Mouse (Mus musculus): ENCODE results near the gene Oas3. TPM values are rescaled to one million over a fixed set of nuclear protein-coding genes. Genes with fewer than 3 reads are reported as not detected.

Oas3 gene
- total RNA-seq, 2 experiments from 2014 or later: not detected

DNA sequence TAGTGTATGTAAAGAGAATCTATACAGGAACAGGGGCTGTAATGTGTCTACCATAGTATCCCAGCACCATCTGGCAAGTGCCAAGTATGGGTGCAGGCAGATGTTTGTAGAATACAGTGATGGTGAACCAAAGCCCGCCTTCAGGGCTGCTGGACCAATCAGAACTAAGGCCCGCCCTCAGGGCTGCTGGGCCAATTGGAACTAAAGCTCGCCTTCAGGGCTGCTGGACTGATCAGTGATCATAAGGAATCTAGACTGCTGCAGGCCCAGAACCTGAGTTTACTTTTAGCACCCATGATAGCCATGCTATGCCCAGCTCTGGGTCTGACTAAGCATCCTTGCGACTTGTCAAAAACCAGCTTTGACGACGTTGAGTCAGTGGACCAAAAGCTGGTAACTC lies 15.6 kb downstream of the Oas3 start:
- intact Hi-C loops (cut with DNase I): no loop called here
- DNase-seq: no peak

DNA sequence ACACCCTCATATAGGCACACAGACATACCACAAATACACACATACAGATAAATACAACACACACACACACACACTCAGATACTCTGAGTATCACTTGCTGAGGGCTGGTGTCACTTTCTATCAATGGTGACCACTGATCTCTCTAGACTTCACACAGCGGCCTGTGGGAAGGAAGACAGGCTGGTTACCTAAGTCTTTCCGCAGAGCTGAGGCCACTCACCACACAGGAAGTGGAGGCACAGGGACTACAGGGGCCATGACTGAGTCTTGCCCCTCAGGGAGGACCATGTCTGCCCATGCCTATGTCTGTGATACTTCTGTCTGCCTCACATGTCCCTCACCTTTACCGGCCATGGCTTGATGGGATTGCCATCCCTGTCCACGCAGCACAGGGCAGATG lies 23.2 kb downstream of the Oas3 start:
- intact Hi-C loops (cut with DNase I): no loop called here

DNA sequence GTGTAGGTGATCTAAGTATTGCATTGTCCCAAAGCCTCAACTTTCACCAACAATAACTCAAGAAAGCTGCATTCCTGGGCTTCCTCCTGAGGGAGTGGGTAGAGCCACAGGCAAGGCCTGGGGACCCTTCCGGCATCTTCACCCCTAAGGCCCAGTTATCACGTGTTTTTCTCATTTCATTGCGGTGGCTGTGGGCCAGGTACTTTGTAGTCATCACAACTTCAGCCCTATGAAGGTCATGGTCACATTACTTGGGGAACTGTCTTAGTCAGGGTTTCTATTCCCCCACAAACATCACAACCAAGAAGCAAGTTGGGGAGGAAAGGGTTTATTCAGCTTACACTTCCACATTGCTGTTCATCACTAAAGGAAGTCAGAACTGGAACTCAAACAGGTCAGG lies 24.7 kb downstream of the Oas3 start:
- no peak for DNase-seq
- intact Hi-C loops (cut with DNase I): no loop called here

More for the DNA sequence above, 23.2 kb downstream of the Oas3 start:
- DNase-seq: no peak

DNA sequence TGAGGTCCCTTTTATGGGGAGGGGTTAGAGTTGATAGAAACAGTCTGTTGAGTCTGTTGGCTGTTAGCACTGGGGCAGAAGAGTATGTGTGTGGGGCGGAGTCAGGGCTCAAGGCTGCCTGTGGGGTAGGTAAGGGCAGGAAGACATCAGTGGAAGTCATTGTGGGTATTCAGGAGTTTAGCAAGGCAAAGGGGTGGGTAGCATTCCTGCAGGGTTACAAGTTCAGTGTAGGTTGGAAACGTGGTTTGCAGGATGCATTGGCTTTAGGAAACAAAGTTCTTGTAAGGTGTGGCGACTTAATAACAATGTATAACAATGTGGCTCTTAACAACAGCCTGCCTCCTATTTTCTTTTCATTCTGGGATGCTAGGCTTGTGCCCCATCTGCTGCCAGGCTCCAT lies 26.3 kb downstream of the Oas3 start:
- no peak for DNase-seq
- intact Hi-C loops (cut with DNase I): no loop called here

DNA sequence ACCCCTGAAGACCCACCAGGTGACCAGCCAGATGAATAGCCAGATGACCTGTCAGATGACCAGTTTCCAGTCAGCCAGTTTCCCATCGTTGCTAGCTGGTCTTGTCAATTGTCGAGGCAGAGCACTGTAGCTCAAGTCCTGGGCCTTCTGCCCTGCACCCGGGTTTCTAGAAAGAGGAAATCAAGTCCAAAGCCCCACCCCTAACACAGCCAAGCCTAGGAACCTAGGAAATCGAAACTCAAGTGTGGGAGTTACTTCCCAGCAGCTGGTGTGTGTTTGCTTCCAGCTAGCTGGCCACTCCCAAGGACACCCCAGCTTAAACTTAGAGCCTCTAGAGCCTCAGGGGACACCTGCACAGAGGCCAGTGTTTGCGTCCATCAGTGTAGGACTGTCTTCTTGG lies 27.8 kb downstream of the Oas3 start, which contains the start of gene Oas2:
Gene Oas2, minus strand, starts transcription at position 166 of the 400 bp plus-strand sequence.
- DNase-seq: no peak
- intact Hi-C loops (cut with DNase I): no loop called here

DNA sequence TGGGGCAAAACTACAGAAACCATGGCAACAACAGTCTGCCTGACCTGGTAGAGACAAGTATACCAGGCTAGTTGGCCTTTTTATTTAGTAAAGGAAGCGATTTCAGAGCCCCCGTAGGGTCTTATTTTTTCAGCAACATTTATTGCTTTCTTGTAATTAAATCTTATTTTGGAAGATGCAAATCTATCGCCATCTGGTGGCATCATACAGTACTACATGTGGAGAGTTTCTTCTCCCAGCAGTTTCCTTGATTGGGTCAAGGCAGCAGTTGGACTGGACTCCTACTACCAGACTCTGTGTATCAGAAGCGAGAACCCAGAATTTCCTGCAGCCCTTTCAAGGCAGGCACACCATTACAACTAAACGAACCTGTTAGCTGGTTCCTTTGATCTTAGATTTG lies 31.0 kb downstream of the Oas3 start:
- no peak for DNase-seq
- intact Hi-C loops (cut with DNase I): no loop called here

DNA sequence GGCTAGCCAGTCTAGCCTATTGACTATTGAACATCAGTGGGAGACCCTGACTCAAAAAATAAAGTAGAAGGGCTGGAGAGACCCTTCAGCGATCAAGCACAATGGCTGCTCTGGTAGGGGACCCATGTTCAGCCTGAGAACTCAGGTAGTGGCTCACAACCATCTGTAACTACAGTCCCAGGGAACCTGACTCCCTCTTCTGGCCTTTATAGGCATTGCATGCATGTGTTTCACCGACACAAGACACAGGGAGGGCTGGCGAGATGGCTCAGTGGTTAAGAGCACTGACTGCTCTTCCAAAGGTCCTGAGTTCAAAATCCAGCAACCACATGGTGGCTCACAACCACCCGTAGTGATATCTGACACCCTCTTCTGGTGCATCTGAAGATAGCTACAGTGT lies 35.3 kb downstream of the Oas3 start:
- intact Hi-C loops (cut with DNase I): no loop called here
- DNase-seq: no peak

DNA sequence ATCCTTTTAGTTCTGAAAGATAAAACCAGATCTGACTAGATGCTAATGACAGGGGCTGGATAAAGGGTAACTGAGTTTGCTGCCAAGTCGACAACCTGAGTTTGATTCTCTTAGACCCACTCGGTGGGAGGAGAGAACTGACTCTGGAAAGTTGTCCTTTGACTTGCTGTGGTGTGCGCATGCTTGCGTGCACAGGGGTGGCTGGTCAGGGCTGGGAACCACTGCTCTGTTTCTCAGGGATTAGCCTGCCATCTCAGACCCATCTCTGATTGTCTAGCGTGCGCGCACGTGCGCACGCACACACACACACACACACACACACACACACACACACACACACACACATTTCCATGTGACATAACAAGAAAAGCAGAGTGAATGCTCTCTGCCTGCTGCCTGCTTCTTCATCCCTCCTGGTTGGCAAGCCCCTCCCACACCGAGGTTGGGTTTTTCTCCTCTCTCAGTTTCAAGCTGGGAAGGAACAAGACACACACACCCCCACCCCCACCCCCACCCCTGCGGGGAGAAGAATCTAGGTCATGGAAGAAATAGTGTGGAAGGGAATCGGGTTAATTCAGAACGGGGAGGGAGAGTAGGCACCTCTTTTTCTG lies 43.0 kb downstream of the Oas3 start:
- intact Hi-C loops (cut with DNase I): no loop called here
- DNase-seq: no peak

DNA sequence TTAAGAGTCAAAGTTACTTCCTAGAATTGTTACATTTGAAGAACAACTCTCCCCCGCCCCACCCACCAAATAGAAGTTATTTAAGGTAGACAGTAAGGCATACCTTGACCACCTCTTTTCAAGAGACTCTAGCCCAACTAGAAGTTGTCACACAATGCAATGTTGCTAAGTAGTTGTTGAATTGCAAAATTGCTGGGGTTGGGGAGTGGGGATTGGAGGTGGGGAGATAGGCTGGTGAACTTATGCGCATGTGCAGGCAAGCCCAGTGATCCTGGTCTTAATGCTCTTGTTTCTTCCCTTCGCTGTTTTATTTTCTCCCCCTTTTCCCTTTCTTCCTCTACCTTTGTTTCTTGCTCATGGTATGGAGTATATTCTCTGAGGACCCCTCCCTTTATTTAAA lies 43.8 kb downstream of the Oas3 start:
- DNase-seq: no peak
- intact Hi-C loops (cut with DNase I): no loop called here

DNA sequence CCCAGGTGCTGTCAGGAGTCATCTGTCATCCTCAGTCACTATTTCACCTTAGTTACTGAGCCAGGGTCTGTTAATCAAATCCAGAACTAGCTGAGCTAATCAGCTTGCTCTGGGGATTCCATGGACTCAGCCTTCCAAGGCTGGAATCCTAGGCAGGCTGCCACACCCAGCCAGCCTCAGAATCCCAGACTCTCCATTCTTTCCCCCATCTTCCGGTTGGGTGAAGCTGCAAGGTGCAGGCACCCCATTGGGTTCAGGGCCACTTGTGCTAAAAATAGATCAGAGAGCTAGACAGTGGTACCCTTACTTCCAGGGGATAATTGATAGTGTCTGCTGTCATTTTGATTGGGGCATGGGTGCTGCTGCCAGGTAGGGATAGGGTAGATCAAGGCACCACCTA lies 44.7 kb downstream of the Oas3 start:
- intact Hi-C loops (cut with DNase I): no loop called here

DNA sequence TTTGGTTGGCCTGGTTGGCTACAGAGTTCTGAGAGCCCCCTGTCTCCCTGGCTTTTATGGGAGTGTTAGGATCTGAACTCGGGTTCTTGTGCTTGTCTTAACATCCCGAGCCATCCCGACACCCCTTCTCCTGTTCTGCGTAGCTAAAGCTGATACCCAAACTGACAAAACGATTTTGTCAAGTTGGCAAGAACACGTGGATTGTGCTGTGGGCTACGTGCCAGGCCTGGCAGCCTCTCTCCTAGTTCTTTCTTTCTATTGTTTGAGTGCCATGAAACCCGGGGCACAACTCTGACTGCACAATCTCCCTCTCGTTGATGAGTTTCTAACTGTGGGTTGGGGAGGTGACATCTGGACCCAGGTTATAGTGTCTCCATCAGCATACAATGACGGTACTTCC lies 48.1 kb downstream of the Oas3 start:
- intact Hi-C loops (cut with DNase I): no loop called here
- no peak for DNase-seq

More for the DNA sequence above, 44.7 kb downstream of the Oas3 start:
- no peak for DNase-seq

DNA sequence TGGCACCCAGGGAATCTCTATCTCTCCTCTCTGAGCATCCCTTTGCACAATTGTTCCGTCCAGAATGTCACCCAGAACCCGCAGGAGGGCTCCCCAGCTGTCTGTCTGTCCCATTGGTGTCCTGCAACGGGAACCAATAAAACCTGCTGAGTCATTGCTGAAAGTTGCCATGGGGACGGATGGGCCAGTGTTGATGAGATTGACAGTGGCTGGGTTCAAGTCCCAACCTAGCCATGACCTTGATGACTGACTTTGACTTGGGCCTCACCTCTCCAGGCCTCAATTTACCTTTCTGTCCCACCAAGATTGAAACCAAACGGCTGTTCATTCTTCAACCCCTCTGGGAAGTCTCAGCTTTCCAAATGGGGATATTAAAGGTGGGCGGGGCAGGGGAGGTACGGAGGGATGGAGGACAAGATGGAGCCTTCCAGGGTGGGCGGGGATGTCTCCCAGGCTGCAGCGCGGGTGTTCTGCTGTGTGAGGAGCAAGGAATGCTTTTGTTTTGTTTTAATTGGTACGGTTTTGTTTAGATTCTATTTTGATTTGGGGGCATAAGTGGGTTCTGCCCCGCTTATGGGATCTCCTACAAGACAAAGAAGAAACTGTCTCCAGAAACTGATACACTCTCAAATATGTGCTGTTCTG lies 51.5 kb downstream of the Oas3 start:
- no peak for DNase-seq

DNA sequence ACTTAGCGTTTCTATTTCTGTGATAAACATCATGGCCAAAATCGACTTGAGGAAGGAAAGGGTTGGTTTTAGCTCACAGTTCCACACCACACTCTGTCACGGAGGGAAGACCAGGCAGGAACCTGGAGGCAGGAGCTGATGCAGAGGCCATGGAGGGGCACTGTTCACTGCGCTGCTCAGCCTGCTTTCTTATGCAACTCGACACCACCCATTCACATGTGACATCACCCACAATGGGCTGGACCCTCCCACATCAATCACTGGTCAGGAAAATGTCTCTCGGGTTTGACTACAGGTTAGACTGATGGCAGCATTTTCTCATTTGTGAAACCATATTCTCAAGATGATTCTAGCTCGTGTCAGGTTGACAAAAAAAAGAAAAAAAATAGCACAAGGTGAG lies 56.5 kb downstream of the Oas3 start:
- intact Hi-C loops (cut with DNase I): no loop called here
- no peak for DNase-seq

More for the DNA sequence above, 51.5 kb downstream of the Oas3 start:
- intact Hi-C loops (cut with DNase I): no loop called here

DNA sequence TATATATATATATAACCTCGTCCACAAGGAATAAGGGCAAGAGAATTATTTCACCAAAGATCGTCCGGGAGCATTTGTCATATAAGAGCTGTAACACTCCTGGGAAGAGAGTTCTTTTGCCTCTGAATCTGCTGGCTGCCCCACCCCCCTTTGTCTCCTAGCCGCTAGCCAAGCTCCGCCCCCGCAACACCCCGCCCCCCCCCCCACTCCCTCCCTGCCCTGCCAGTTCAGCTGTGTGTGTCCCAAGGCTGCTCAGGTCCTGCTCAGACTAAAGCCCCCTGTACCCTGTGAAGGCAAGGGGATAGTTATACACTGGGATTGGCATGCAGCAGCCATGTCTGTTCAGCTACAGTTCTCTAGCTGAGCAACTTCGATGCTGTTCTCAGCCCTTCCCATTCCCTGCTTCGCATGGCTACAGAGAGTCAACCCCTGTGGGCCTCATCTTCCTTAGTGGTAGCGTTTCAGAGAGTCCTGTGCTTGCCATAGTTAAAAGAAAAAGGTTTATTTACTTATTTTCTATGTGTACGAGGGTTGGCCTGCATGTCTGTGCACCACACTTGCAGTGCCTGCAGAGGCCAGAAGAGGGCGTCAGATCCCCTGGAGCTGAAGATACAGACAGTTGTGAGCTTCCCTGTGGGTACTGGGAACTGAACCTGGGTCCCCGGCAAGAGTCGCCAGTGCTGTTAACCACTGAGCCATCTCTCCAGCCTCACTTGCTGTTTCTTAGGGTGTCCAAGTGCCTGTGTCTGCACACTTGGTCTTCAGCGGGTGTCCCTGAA lies 58.7 kb downstream of the Oas3 start:
- DNase-seq: no peak
- intact Hi-C loops (cut with DNase I): no loop called here

DNA sequence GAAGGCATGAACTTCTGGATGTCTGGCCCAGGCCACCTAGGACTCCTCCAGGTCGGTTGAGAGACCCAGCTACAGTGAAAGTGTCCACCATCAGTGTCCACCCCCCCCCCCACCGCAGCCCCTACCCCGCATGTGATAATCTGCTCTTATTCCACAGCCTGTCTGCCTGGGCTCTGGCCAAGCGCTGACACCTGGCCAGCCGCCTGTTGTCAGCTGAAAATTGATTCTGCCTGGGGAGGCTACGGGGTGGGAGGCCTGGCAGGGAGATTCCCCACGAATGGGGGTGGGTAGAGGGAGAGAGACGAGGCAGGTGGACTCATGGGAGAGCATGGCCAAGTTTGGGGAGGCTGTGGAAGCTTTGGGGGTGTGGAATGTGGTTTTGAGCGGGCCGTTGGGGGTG lies 60.3 kb downstream of the Oas3 start:
- DNase-seq: no peak
- intact Hi-C loops (cut with DNase I): no loop called here

DNA sequence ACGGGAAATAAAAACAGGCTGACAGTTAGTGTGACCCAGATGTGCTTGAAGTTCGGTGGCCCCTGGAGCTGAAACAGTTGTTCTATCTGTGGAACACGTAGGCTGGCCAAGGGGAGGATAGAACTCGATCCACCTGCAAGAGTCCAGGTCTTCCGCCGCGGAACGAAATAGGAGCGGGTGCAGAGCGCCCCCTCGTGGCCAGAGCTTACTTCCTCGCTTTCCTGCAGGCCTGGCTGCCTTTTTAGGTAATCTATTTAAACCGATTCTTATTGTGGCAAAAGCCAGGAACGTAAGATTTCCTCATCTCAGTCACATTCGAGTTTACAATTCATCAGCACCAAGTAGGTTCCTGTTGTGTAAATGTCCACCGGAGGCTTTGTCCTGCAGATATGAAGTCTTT lies 63.1 kb downstream of the Oas3 start:
- intact Hi-C loops (cut with DNase I): no loop called here
- peak; percentile 26 to 36 for DNase-seq

DNA sequence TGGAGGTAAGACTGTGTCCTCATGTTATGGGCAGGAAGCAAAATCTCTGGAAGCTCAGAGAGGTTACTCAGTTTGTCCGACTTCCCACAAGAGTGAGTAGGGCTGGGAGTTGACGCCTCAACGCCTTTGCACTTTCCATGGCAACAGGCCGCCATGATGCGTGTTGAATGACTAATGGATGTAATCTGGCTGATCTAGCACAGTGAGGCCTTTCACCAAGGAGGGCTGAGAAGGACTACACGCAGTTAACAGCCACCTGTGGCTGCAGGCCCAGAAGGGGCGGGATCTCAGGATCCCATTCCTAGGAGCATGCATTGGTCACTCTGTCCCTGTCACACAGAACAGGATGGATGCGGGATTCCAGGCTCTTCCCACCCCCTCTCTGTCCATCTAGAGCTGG lies 64.7 kb downstream of the Oas3 start:
- intact Hi-C loops (cut with DNase I): no loop called here
- DNase-seq: no peak

DNA sequence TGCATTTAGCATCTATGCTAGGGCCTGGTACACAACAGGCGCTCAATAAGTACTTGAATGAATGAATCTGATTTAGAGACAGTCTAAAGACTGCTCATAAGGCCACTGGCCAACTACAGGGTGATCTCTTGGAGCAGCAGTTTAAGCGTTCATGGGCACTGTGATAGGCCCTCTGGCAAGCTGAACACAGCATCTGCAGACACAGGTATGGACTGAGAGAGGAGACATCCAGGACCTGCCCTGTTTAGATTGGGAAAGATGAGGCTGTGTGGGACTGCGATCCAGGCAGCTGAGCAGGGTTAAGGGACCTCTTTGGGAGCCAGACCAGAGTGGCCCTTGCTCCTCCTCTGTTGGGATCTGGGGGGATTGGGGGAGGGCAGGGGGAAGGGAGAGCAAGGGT lies 65.6 kb downstream of the Oas3 start, which contains the start of gene Dtx1:
Gene Dtx1, minus strand, starts transcription at position 101 of the 400 bp plus-strand sequence.
- DNase-seq: no peak
- intact Hi-C loops (cut with DNase I): no loop called here

DNA sequence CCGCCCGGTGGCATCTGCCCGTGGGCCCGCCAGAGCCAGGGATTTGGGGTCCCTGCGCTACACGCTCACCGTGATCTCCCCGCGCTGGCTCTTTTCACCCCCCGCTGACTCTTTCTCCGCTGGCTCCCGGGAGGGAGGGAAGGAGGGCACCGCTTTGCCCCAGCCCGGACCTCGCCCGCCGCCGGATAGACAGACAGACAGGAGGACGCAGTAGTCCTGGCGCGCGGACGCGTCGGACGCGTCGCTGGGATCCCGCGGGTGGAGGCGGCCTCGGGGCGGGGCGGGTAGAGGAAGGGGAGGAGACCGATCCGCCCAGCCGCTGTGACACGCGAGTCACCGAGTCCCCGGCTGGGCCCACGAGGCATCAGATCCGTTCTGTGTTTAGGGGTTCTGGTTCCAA lies 66.0 kb downstream of the Oas3 start:
- peak in 1 of 2 experiments; percentile 25 for DNase-seq

DNA sequence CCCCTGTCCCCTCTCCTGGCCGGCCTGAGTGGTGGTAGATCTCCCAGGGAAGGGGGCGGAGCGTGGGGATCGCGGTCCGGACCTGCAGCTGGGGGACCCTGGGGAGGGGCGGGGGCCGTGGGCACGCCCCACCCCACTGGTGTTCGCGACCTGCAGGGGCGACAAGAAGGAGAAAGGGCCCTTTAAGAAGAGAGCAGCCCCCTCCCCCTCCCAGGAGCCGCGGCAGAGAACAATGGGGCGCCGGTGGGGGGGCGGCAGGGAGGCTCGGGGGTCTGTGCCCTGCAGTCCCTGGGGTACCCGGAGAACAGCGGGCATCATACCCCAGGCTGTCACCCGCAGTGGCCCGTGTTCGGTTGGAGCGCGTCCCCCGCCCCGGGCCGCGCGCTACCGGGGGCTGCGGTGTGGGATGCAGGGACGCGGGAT lies 66.6 kb downstream of the Oas3 start:
- intact Hi-C loops (cut with DNase I): no loop called here

More for the DNA sequence above, 66.0 kb downstream of the Oas3 start:
- intact Hi-C loops (cut with DNase I): no loop called here

DNA sequence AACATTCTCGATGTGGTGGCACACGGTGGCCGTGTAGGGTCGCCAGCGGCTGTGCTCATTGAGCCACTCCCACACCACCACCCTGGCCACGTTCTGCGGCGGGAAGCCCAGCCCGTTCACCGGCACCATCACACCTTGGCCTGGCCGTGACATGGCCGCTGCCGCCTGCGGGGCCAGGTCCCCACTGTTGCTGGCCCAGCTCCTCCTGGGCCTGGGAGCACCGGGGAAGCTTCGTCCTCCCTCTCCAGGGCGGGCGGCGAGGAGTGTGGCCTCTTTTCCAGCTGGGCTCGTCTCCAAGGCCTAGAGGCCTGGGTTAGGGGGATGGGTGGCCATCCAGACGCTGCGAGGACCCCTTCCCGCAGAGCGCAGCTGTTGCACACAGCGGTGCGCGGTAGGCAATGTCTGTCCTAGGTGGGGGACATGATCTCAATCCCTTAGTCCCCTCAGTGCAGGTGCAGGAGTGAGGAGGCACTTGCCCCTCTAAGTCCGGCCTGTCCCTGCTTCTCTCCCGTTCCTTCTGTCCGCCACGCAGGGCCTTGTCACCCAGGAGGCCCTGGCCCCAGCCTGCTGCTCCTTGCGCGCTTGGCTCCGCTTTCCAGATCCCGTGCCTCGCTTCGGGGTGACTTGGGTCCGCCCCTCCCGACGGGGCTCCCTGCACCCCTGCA lies 67.2 kb downstream of the Oas3 start:
- intact Hi-C loops (cut with DNase I): no loop called here
- no peak for DNase-seq

More for the DNA sequence above, 66.6 kb downstream of the Oas3 start:
- no peak for DNase-seq

Data from gastrocnemius, postnatal 36 days (tissue).